Mouse (Mus musculus) Patski (cell line): ENCODE results near the gene Neb. TPM values are rescaled to one million over a fixed set of nuclear protein-coding genes. Genes with fewer than 3 reads are reported as not detected.
A peak's percentile ranks its signal among the peaks of the same experiment; 100 is the strongest.

ENCODE experiments used
- ATAC-seq: fragments of 100-300 bp; one replicate; pipeline ENCODE4 v1.8.0; 2021
- CTCF ChIA-PET: fragments of 350-600 bp; sonication (Branson Sonifier 250); formaldehyde crosslinking; loops from one replicate; lab custom pipeline; 2022; ENCODE audit warnings: inconsistent platforms; lab: Charles Lee
- POLR2A ChIA-PET: fragments of 350-600 bp; sonication (Branson Sonifier 250); formaldehyde crosslinking; loops from one replicate; lab custom pipeline; 2022; ENCODE audit warnings: antibody characterized with exemption, inconsistent platforms; lab: Charles Lee
- DNase-seq: peaks from one replicate; pipeline ENCODE4 v3.0.0-alpha.2; 2011; ENCODE audit warnings: low read depth, low spot score
- H3K27me3 ChIP-seq: fragments of 371-371 bp; one replicate; pipeline ENCODE4 v1.5.1; 2021
- CTCF ChIP-seq: fragments of 100-300 bp; IDR thresholded peaks from one replicate; pipeline ENCODE4 v1.5.1; 2021
- in situ Hi-C: fragments of 300-500 bp; cut with MboI; formaldehyde crosslinking; loops from 3 replicates; pipeline ENCODE4 v1.11.1; 2018; ENCODE audit warnings: low pct_unique_long_range_greater_than_20kb, mixed read lengths
- polyA plus RNA-seq: library from polyadenylated mRNA; unstranded; gene quantifications from one replicate; pipeline ENCODE4 v1.2.3, GENCODE M21; 2021

Neb gene
- polyA plus RNA-seq, 1 experiment from 2014 or later, result 0.09 TPM

DNA sequence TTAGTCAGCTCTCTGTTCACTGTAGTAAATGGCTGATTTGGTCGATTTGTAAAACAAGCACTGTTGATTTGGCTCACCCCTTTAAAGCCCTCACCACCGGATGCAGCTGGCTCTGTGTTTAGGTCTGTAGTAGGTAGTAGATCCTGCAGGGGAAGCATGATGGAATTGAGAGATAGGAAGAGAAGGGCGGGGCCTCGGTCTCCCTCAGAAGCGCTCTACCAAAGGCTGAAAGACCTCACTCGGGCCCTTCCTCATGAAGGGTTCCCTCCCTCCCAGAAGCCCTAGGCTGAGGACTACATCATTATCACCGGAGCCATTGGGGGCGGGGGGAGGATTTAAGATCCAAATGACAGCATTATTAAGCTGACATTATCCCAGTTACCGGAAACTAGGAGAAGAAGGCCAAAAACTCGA, 581 bp upstream of the Neb start:
- H3K27me3 ChIP-seq, result no peaks in the 10 kb centered on the region
- in situ Hi-C loops, result no loop called here
- ATAC-seq, result no peak
- TF ChIP-seq CTCF, result no peak
- DNase-seq, result no peak
- ChIA-PET CTCF (no interaction called here), POLR2A (no interaction called here)

DNA sequence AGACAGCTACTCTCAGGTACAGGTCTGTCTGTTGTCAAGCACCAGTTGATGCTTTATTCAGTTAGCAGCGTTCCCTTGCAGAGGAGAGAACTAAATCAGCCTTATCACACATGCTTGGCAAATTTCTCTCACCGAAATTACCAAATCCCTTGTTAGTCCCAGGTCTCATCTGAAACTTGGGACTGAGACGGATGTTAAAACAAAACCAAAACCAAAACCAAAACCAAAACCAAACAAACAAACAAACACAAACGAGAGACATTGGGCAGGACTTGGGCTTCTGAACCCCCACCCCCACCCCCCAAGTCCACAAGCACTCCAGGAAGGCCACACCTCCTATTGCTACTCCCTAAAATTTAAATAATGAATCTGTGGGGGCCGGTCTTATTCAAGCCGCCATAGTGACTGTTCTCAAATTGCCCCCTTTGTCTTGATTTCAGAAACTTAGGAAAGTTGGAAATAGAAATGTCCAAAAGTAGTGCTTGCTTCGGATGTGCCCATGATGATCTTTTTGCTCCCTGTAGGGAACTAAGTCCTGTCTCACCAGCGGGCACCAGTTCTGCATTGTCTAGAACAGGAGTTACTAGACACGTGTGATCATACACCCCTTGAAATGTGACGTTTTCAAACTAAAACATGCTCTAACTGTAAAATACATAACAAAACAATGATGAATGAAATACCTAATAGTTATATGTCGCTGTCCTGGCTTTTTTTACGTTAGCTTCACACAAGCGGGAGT, 397 bp downstream of the Neb start:
- DNase-seq (no peak), ATAC-seq (no peak)
- ChIA-PET POLR2A (no interaction called here), CTCF (no interaction called here)
- H3K27me3 ChIP-seq, result no peaks in the 10 kb centered on the region
- in situ Hi-C loops, result no loop called here
- no peak for TF ChIP-seq CTCF

DNA sequence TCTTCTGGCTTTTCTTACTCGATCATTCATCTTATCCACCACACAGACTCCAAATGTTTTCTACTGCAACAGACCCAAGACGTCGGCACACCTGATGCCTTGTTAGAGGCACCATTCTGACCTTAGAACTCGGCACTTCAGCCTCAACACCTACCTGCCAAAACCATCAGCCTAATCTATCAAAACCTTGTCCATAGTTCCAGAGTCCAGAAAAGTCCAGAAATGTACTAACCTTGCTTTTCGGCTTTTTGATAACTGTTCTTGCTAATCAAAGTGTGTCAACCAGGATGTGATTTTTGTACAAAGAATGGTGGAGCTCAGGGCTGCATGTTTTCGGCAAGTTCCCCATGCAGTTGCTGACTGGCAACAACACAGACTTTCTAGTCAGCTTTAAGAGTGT, 3.6 kb downstream of the Neb start:
- no peak for ATAC-seq
- ChIA-PET POLR2A (no interaction called here), CTCF (no interaction called here)
- no peak for TF ChIP-seq CTCF
- in situ Hi-C loops, result no loop called here
- DNase-seq, result no peak
- H3K27me3 ChIP-seq, result no peaks in the 10 kb centered on the region

DNA sequence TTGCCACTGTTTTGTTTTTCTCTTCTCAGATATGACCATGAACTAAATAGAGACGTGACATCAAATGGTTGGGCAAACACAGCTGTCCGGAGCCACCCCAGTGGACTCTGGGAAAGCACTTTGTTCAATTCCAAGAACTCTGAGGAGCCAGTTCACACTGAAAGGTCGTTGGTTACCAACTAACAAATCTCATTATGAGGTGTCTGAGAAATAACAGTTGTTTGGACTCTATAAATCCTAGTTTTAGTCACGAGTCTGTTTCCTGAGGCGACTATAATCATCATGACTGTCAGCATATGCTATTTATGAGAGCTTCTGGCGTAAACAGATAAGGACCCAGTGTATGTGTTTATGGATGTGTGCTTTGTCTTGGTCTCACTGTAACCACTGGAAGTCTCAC, 5.8 kb downstream of the Neb start:
- ChIA-PET POLR2A (no interaction called here), CTCF (no interaction called here)
- H3K27me3 ChIP-seq, result no peaks in the 10 kb centered on the region
- DNase-seq (no peak), ATAC-seq (no peak)
- no peak for TF ChIP-seq CTCF
- in situ Hi-C loops, result no loop called here

DNA sequence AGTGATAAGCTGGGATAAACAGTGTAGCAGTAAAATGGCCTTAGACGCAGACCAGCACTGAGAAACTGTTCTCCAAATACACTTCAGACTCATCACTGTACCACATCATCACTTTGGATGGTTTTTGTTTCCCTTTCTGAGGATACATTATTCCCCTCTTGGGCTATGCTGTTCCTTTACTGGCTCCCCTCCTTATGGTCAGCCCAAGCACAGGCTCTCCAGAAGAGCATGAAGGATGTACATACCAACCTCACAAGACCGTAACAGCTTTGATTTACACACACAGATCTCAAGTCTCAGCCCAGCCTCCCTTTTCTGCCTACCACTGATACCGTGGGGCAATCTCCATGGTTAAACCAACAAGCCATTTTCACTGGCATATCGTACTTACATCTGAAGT, 6.2 kb downstream of the Neb start:
- in situ Hi-C loops, result no loop called here
- no peak for DNase-seq
- H3K27me3 ChIP-seq, result no peaks in the 10 kb centered on the region
- ChIA-PET POLR2A (no interaction called here), CTCF (no interaction called here)
- TF ChIP-seq CTCF, result no peak
- ATAC-seq, result no peak

DNA sequence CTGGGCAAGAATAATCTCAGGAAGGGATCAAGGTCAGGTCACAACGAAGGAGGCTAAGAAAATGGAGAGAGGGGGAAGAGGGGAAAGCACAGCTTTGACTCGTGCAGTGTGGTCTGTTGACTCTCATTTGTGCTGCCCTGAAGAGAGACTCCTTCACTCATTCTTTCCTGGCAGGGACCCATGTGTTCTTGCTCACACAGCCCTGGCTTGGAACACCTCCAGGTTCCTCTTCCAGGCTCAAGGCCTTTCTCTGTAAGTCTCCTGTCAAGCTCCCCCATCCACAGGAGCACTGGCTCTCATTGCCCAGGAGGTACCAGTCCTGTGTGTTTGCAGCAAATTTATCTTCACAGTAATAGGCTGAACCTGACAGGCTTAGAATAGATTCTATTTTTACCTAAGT, 7.2 kb downstream of the Neb start:
- in situ Hi-C loops, result no loop called here
- CTCF ChIA-PET, result interaction anchor here (1.2 kb wide), 1 partner anchor 36 kb away, joined by 3 read pairs; no protein-coding TSS in a partner anchor
- POLR2A ChIA-PET, result no interaction called here
- no peak for TF ChIP-seq CTCF
- ATAC-seq (peak; percentile 26), DNase-seq (peak; percentile 35)
- H3K27me3 ChIP-seq, result no peaks in the 10 kb centered on the region

DNA sequence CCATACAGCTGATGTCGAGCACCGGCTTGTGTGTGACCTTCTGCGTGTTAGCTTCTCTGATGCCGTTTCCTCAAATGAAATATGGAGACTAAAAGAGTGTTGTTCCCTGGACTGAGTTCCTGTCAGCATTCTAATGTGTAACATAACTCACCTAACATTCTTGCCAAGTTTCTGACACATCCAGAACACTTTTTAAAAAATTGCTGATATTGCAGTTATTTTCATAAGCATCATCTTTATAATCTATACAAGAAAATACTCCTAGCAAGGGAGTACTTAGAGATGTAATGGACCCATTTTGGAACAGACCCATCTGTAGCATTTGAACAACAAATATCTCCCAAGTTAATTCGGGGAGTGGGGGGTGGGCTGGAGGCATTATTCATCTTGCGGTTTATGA, 8.7 kb downstream of the Neb start:
- DNase-seq (no peak), ATAC-seq (no peak)
- ChIA-PET CTCF (interaction anchor here (1.7 kb wide), 1 partner anchor 13 kb away, joined by 4 read pairs; no protein-coding TSS in a partner anchor), POLR2A (interaction anchor here (0.8 kb wide), 1 partner anchor 24 kb away, joined by 3 read pairs; no protein-coding TSS in a partner anchor)
- in situ Hi-C loops, result no loop called here
- no peak for TF ChIP-seq CTCF
- no peaks in the 10 kb centered on the region for H3K27me3 ChIP-seq

DNA sequence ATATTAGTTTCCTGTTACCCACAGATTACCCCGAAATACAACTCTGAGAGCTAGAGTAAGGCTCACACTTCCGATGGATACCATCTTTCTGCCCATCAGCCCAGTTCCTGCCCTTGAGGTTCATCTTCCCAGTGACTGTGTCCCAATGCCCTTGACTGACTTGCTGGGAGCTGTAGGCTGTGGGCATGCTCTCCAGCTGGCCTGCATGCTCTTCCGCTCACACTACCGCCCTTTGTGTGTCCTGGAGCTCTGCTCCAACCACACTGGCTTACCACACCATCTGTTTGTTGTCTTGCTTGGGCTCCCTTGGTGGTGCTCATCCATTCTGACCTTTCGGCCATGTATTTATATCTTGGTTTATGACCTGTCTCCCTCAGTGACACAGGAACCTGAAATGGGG, 10.6 kb downstream of the Neb start:
- ChIA-PET CTCF (no interaction called here), POLR2A (no interaction called here)
- in situ Hi-C loops, result no loop called here
- no peaks in the 10 kb centered on the region for H3K27me3 ChIP-seq
- no peak for ATAC-seq
- TF ChIP-seq CTCF, result no peak
- DNase-seq, result no peak

DNA sequence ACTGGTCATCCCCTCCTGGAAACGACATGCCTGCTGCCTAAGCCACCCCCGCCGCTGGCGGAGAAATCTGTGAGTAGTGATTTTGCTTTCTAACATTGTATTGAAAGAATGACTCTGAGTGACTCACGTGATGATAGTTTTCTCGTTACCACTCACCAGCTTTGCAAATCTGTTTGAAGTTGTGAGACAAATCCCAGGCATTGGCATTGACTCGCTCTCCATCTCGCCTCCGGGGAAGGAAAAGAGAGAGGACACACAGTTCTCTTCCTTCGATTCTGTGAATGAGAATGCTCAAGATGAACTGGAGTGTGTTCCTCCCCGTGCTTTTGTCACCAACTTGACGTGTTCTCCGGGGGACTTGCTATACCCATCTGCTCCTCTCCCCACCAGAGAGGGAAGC, 11.0 kb downstream of the Neb start:
- no peaks in the 10 kb centered on the region for H3K27me3 ChIP-seq
- no peak for ATAC-seq
- CTCF ChIA-PET, result interaction anchor here (1.4 kb wide), 1 partner anchor 39 kb away, joined by 3 read pairs; no protein-coding TSS in a partner anchor
- TF ChIP-seq CTCF, result no peak
- POLR2A ChIA-PET, result no interaction called here
- no peak for DNase-seq
- in situ Hi-C loops, result no loop called here

DNA sequence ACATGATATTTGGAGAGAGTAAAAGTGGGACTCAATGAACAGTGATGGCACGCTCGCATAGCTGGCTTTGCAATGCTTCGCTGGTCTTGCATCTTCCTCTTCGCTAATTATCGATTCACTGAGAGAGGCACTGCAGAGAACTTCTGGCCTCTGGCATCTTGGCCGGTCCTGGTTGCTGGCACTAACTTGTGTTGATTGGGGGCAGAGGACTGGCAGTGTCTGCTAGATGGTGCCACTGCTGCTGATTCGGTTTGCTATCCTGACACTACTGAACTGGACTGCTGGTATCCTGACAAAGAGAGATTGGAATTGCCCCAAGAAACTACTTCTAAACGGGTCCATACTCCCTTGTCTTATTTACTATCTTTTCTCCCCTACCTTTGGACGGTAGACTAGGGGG, 17.2 kb downstream of the Neb start:
- POLR2A ChIA-PET, result no interaction called here
- ATAC-seq (no peak), DNase-seq (no peak)
- in situ Hi-C loops, result no loop called here
- no peaks in the 10 kb centered on the region for H3K27me3 ChIP-seq
- CTCF ChIA-PET, result no interaction called here
- no peak for TF ChIP-seq CTCF

DNA sequence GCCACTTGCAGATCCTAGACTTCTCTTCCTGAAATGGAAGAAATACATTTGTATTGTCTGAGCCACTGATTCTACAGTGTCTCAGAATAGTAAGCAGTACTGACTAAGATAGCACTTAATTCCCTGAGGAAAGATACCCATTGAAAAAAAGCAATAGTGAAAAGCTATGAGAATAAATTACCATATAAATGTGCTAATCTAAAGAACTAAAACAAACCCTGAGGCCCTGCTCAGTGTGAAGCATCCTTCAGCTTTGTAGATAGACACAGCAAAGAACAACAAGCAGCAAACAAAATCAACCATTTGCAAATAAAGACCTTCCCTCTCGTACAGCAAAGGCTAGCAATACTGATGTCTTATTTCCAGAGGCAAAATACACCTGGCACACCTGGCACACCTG, 18.6 kb downstream of the Neb start:
- DNase-seq, result no peak
- in situ Hi-C loops, result no loop called here
- TF ChIP-seq CTCF, result no peak
- CTCF ChIA-PET, result no interaction called here
- no peak for ATAC-seq
- no peaks in the 10 kb centered on the region for H3K27me3 ChIP-seq
- POLR2A ChIA-PET, result interaction anchor here (0.7 kb wide), 1 partner anchor 25 kb away, joined by 4 read pairs; no protein-coding TSS in a partner anchor
